ENCODE assay signal across 8 mouse cellular contexts in the genomic region with DNA sequence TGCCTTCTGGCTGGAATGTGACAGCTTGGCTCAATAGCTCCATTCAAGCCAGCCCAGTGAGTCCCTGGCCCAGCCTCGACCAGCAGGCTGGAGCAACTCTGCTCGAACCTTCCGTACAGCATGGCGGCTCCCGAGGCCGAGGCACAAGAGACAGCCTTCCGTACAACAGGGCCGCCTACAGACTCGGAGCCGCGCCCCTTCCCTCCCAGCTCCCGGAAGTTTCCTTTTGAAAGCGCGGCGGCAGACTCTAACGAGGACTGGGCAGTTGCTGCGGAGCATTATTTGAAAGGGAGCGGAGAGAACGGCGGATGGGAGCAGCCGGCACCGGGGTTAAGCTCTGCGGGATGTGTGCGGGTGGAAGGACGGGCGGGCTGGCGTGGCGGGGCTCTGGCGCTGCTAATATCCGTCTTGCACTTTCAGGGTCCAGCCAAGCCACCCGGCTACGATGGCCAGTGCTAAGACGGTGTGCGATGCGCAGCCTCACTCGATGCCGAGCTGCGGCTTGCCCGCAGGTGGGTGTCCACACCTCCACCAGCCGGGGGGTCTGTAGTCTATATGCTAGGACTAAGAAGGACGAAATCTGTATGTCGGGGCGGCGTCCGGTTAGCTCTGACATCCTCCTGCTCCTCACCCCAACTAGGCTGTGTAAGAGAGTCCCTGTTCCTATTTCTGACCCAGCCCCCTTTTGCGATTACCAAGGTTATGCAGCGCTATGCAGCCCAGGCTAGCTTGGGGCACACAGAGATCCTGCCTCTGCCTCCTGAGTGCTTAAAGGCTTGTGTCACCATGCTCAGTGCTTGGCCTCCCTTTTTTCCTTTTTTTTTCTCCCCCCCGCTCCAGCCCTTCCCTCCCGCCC. TPM values are rescaled to one million over a fixed set of nuclear protein-coding genes. Genes with fewer than 3 reads are reported as not detected.
DNase-seq lines count a peak whose midpoint lies in the region; ATAC-seq and TF ChIP-seq lines count a peak whose summit lies in the region.

Knstrn (plus strand) TSS at position 23 of the 856 bp plus-strand sequence.

- no peak for TF ChIP-seq CTCF in G1E (IDR thresholded peaks at IDR 0.05; ENCODE audit: low read depth, low read length)
- no peak for TF ChIP-seq CTCF in testis, adult 2 months (IDR thresholded peaks at IDR 0.05; ENCODE audit: control insufficient read depth, insufficient read depth, insufficient replicate concordance, low read depth, low read length)

- H3K9ac ChIP-seq in forebrain, embryonic 15.5 days (replicated peaks), result peak within 1 kb of the TSS; percentile 51
- H3K9ac ChIP-seq in neural tube, embryonic 14.5 days (replicated peaks; ENCODE audit: low read depth, low read length), result peak within 1 kb of the TSS; percentile 30; the same call in 1 of the 2 replicates

- peak; percentile 93 for ATAC-seq in G1E (ENCODE audit: extremely low read depth, insufficient number of reproducible peaks, low FRiP score, poor library complexity, severe bottlenecking)
- peak; percentile 98 for ATAC-seq in forebrain, embryonic 15.5 days (replicated peaks)
- ATAC-seq in neural tube, embryonic 14.5 days (ENCODE audit: low read depth), result peak; percentile 98

- H3K36me3 ChIP-seq in G1E (replicated peaks), result peaks cover 38% of the 10 kb centered on the region
- no peaks in the 10 kb centered on the region for H3K36me3 ChIP-seq in forebrain, embryonic 15.5 days
- H3K36me3 ChIP-seq in neural tube, embryonic 14.5 days (ENCODE audit: control insufficient read depth, insufficient read depth, low read length), result no peaks in the 10 kb centered on the region
- no peaks in the 10 kb centered on the region for H3K36me3 ChIP-seq in testis, adult 2 months (ENCODE audit: control insufficient read depth, insufficient read depth, low read length)

- peak within 1 kb of the TSS; percentile 72 for H3K4me2 ChIP-seq in forebrain, embryonic 15.5 days (replicated peaks)
- H3K4me2 ChIP-seq in neural tube, embryonic 14.5 days (ENCODE audit: low read depth, low read length), result peak within 1 kb of the TSS; percentile 78

- peak; percentile 82 for DNase-seq in G1E (ENCODE audit: low spot score)
- DNase-seq in cerebellum, adult 11-12 months, result peak; percentile 87
- peak; percentile 56 for DNase-seq in heart, postnatal 25 days (ENCODE audit: low spot score)
- peak; percentile 90 for DNase-seq in layer of hippocampus, adult 11-12 months (ENCODE audit: low spot score)
- peak; percentile 90 to 94 for DNase-seq in lung, adult 18-20 months

- peaks cover 12% of the 10 kb centered on the region for H3K27me3 ChIP-seq in G1E (ENCODE audit: insufficient read depth, low read length)
- H3K27me3 ChIP-seq in forebrain, embryonic 15.5 days, result no peaks in the 10 kb centered on the region
- H3K27me3 ChIP-seq in neural tube, embryonic 14.5 days (ENCODE audit: control insufficient read depth, insufficient read depth, low read length), result no peaks in the 10 kb centered on the region
- H3K27me3 ChIP-seq in testis, adult 2 months (ENCODE audit: control insufficient read depth, insufficient read depth, low read length), result no peaks in the 10 kb centered on the region

- H3K9me3 ChIP-seq in G1E (replicated peaks), result peaks cover 2% of the 10 kb centered on the region; the same call in 1 of the 2 replicates
- no peaks in the 10 kb centered on the region for H3K9me3 ChIP-seq in forebrain, embryonic 15.5 days
- H3K9me3 ChIP-seq in neural tube, embryonic 14.5 days (ENCODE audit: control insufficient read depth, low read length), result no peaks in the 10 kb centered on the region

- 1% methylated on average over 49 of the region's 49 CpGs for WGBS in forebrain, embryonic 15.5 days
- WGBS in neural tube, embryonic 14.5 days, result under 1% methylated on average over 49 of the region's 49 CpGs

- TF ChIP-seq POLR2A in testis, adult 2 months (IDR thresholded peaks at IDR 0.05; ENCODE audit: control insufficient read depth, low read depth, low read length), result peak; percentile 40

- peak within 1 kb of the TSS; percentile 96 for H3K4me3 ChIP-seq in G1E (ENCODE audit: low read depth, low read length)
- H3K4me3 ChIP-seq in forebrain, embryonic 15.5 days, result peak within 1 kb of the TSS; percentile 62
- H3K4me3 ChIP-seq in neural tube, embryonic 14.5 days (ENCODE audit: low read depth, low read length), result peak within 1 kb of the TSS; percentile 47
- H3K4me3 ChIP-seq in testis, adult 2 months (ENCODE audit: control insufficient read depth, low read depth, low read length), result peak within 1 kb of the TSS; percentile 98

- intact Hi-C loops in heart, postnatal 25 days (cut with DNase I), result loop anchor here (2.0 to 5.0 kb wide), 2 partner anchors 47 to 68 kb away; partner anchors contain the start of gene Ivd

- 0 out of 2 replicates have a peak within 1 kb of the TSS, but pooled peaks have one; percentile 13 for H3K27ac ChIP-seq in forebrain, embryonic 15.5 days (replicated peaks)
- no peak within 1 kb of the TSS for H3K27ac ChIP-seq in neural tube, embryonic 14.5 days (ENCODE audit: low read depth, low read length)
- H3K27ac ChIP-seq in testis, adult 2 months (ENCODE audit: control insufficient read depth, insufficient read depth, low read depth, low read length), result peak within 1 kb of the TSS; percentile 60

- H3K4me1 ChIP-seq in G1E (ENCODE audit: insufficient read depth, low read depth, low read length), result peaks cover 31% of the 10 kb centered on the region
- peaks cover 20% of the 10 kb centered on the region for H3K4me1 ChIP-seq in forebrain, embryonic 15.5 days
- 0 out of 2 replicates have a peak, but pooled peaks cover 4% of the 10 kb centered on the region for H3K4me1 ChIP-seq in neural tube, embryonic 14.5 days (ENCODE audit: control insufficient read depth, insufficient read depth, low read length)
- peaks cover 6% of the 10 kb centered on the region for H3K4me1 ChIP-seq in testis, adult 2 months (ENCODE audit: control insufficient read depth, insufficient read depth, low read length)

RNA-seq across cellular contexts. Expression of gene Knstrn, which starts in this region (rescaled TPM):
- 40.6 and 65.7 TPM in 2 replicates for total RNA-seq in G1E (2014; fragmentation: Nextera tagmentation)
- 78.0 and 98.1 TPM in 2 replicates for total RNA-seq in G1E (2017)
- 86.4 and 137 TPM in 2 replicates for polyA plus RNA-seq in G1E (2012)
- polyA plus RNA-seq in forebrain, embryonic 15.5 days (2015; fragmentation: Nextera tagmentation; extraction: Ambion mirVana), result 59.0 and 69.4 TPM in 2 replicates
- total RNA-seq in heart, postnatal 25 days (2021), result 1 to 10 TPM; 1.4 to 1.6 TPM
- 7.2 and 11.5 TPM in 2 replicates for polyA plus RNA-seq in neural tube, embryonic 14.5 days (2014; fragmentation: Nextera tagmentation; extraction: Ambion mirVana)
- 123 and 126 TPM in 2 replicates for polyA plus RNA-seq in testis, adult 2 months (2012; rRNA removed)

Comparison
In these comparisons a context has a peak if more than half of its experiments do, and no peak if none do; other contexts are left out.
1. RNA of gene Knstrn (total RNA-seq): 40.6 to 98.1 TPM in G1E; 1.4 to 1.6 TPM in heart, postnatal 25 days; every median in the first group is over 10 times any median in the second.
2. H3K4me3 ChIP-seq: peak in every context shown above with its lines; median percentile 98 in testis, adult 2 months; 96 in G1E; 62 in forebrain, embryonic 15.5 days; 47 in neural tube, embryonic 14.5 days.
3. Peak in every context shown above with its lines, with median percentiles within 50 percentile points of each other: ATAC-seq and DNase-seq.